Mouse (Mus musculus) gastrocnemius, adult 2 months (tissue): ENCODE data around the gene Rtl10. TPM values are rescaled to one million over a fixed set of nuclear protein-coding genes. Genes with fewer than 3 reads are reported as not detected.
"Not testable (repeated sequence)": the region's sequence is repeated elsewhere in the genome, so short reads cannot be mapped to it uniquely, and the experiment has no call there.

Source experiments
- DNase-seq: peaks from one replicate; pipeline ENCODE4 v3.0.0; 2022
- H3K27ac ChIP-seq: fragments of 200-600 bp; 2 replicates; pipeline ENCODE4 v1.8.1; 2022; ENCODE audit warnings: mild to moderate bottlenecking
- H3K4me3 ChIP-seq: fragments of 200-600 bp; 2 replicates; pipeline ENCODE4 v1.8.1; 2022; ENCODE audit warnings: mild to moderate bottlenecking, moderate library complexity
- CTCF ChIP-seq: fragments of 200-600 bp; IDR thresholded peaks from 2 replicates; pipeline ENCODE4 v1.8.1; 2022; ENCODE audit warnings: antibody characterized with exemption, mild to moderate bottlenecking, moderate library complexity
- intact Hi-C: fragments of 180-260 bp; cut with DNase I; formaldehyde crosslinking; loops from one replicate; pipeline ENCODE4 v1.15.1; 2025
- total RNA-seq, 2 experiments: library from RNA; stranded (reverse); gene quantifications; 2 replicates each; pipeline ENCODE4 v1.2.3; 2021

Gene Rtl10
- total RNA-seq, 2 experiments from 2014 or later, result 3.2 to 4.1 TPM

GRCm38 (mm10) chr16:18523563-18524245 is 25.0 kb downstream of the Rtl10 start:
- intact Hi-C loops, result no loop called here
- Histone ChIP-seq H3K4me3 (no peak overlapping the region), H3K27ac (no peak overlapping the region)
- TF ChIP-seq CTCF, result no peak
- no peak for DNase-seq

- Histone ChIP-seq H3K4me3 (no peak overlapping the region), H3K27ac (no peak overlapping the region)
- DNase-seq, result no peak
- no peak for TF ChIP-seq CTCF
- intact Hi-C loops, result loop anchor here (5.0 kb wide), 1 partner anchor 89 kb away; no protein-coding TSS in a partner anchor
Observed at GRCm38 (mm10) chr16:18528656-18529055, 30.0 kb downstream of the Rtl10 start.

- intact Hi-C loops, DNase-seq, H3K4me3 ChIP-seq, H3K27ac ChIP-seq: not testable (repeated sequence)
Observed at GRCm38 (mm10) chr16:18533061-18533460, 34.4 kb downstream of the Rtl10 start.

GRCm38 (mm10) chr16:18537407-18537990 is 38.8 kb downstream of the Rtl10 start:
- no peak for DNase-seq
- Histone ChIP-seq H3K27ac (no peak overlapping the region), H3K4me3 (no peak overlapping the region)
- intact Hi-C loops, result no loop called here
- TF ChIP-seq CTCF, result no peak

GRCm38 (mm10) chr16:18539281-18539680 is 40.6 kb downstream of the Rtl10 start:
- no peak for DNase-seq
- no peak overlapping the region for H3K4me3 ChIP-seq
- TF ChIP-seq CTCF, result no peak
- no peak overlapping the region for H3K27ac ChIP-seq
- intact Hi-C loops, result no loop called here

- TF ChIP-seq CTCF, result no peak
- intact Hi-C loops, result no loop called here
- DNase-seq, result no peak
- H3K4me3 ChIP-seq, result no peak overlapping the region
- H3K27ac ChIP-seq, result no peak overlapping the region
Observed at GRCm38 (mm10) chr16:18543151-18543829, 44.6 kb downstream of the Rtl10 start.

GRCm38 (mm10) chr16:18547891-18548290 is 49.2 kb downstream of the Rtl10 start:
- intact Hi-C loops, result no loop called here
- Histone ChIP-seq H3K4me3 (no peak overlapping the region), H3K27ac (no peak overlapping the region)
- no peak for DNase-seq
- no peak for TF ChIP-seq CTCF

Other genes with a start within 250 kb of the Rtl10 start
- not detected for gene Gm49776, start 240.6 kb upstream of the Rtl10 start, total RNA-seq
- 10 to 100 TPM; 12.1 to 13.0 TPM for gene Dgcr8, start 209.7 kb upstream of the Rtl10 start, total RNA-seq
- gene Tango2, start 150.8 kb upstream of the Rtl10 start, total RNA-seq, result 10 to 100 TPM; 41.8 to 59.7 TPM
- gene Arvcf, start 150.7 kb upstream of the Rtl10 start, total RNA-seq, result 1 to 10 TPM; 7.0 to 8.9 TPM
- gene Txnrd2, start 72.5 kb upstream of the Rtl10 start, total RNA-seq, result 10 to 100 TPM; 18.9 to 21.4 TPM
- 10 to 100 TPM; 35.4 to 43.5 TPM for gene Comt, start 72.0 kb upstream of the Rtl10 start, total RNA-seq
- gene Gnb1l, start 188 bp upstream of the Rtl10 start, total RNA-seq, result 1 to 10 TPM; 4.0 to 4.4 TPM
- gene Tbx1, start 91.8 kb downstream of the Rtl10 start, total RNA-seq, result 1 to 10 TPM; 1.2 to 4.7 TPM
- not detected for gene Gp1bb, start 123.5 kb downstream of the Rtl10 start, total RNA-seq
- gene Gm49601, start 127.5 kb downstream of the Rtl10 start, total RNA-seq, result 1 to 10 TPM in 1 of 2 experiments, under 1 TPM in 1; 0.61 to 1.1 TPM
- 1 to 10 TPM; 3.1 to 6.1 TPM for gene Sept5, start 131.1 kb downstream of the Rtl10 start, total RNA-seq